ENCODE assay signal across 28 mouse cellular contexts in genomic region chr2:154686819-154687218, GRCm38 (mm10). TPM values are rescaled to one million over a fixed set of nuclear protein-coding genes. Genes with fewer than 3 reads are reported as not detected.
DNase-seq lines count a peak whose midpoint lies in the region; ATAC-seq and TF ChIP-seq lines count a peak whose summit lies in the region.
"Had no signal": no experiment of that assay in that cellular context is flagged by ENCODE, and none has a peak within 500 bp of the region (broad histone marks: within the 10 kb centered on the region; RNA-seq: fewer than 3 reads in every experiment).

No protein-coding gene starts in this region.

- H3K27ac ChIP-seq in macrophage: peak overlapping the region; percentile 10
- no peak overlapping the region for H3K27ac ChIP-seq in intestine, postnatal 0 days (ENCODE audit: low read depth, low read length)
- H3K27ac ChIP-seq: embryonic facial prominence, embryonic 12.5 days; embryonic facial prominence, embryonic 15.5 days; gastrocnemius, adult 2 months; heart, adult 2 months; heart, embryonic 10.5 days; heart, embryonic 13.5 days; hindbrain, embryonic 13.5 days; intestine, embryonic 15.5 days had no signal

- peaks cover 100% of the 10 kb centered on the region for H3K79me2 ChIP-seq in macrophage (ENCODE audit: inconsistent target)

- ATAC-seq in common myeloid progenitor, adult 5-6 weeks (replicated peaks; ENCODE audit: low read depth, poor library complexity, severe bottlenecking): peak; percentile 71
- ATAC-seq in intestine, postnatal 0 days: no peak
- ATAC-seq: forebrain, embryonic 14.5 days; forebrain, postnatal 0 days; hindbrain, embryonic 16.5 days; intestine, embryonic 15.5 days had no signal

- H3K9me3 ChIP-seq in intestine, postnatal 0 days (ENCODE audit: control insufficient read depth): no peaks in the 10 kb centered on the region
- H3K9me3 ChIP-seq: embryonic facial prominence, embryonic 12.5 days; embryonic facial prominence, embryonic 15.5 days; G1E; heart, embryonic 10.5 days; heart, embryonic 13.5 days; hindbrain, embryonic 13.5 days; intestine, embryonic 15.5 days had no signal

- no peak overlapping the region for H3K4me2 ChIP-seq in intestine, postnatal 0 days (replicated peaks; ENCODE audit: low read depth)
- H3K4me2 ChIP-seq: embryonic facial prominence, embryonic 12.5 days; embryonic facial prominence, embryonic 15.5 days; heart, embryonic 13.5 days; hindbrain, embryonic 13.5 days; intestine, embryonic 15.5 days had no signal

- H3K4me1 ChIP-seq in intestine, postnatal 0 days (replicated peaks; ENCODE audit: control insufficient read depth, insufficient read depth, low read length): no peaks in the 10 kb centered on the region; the same call in 1 of the 2 replicates

- no peak for TF ChIP-seq CTCF in intestine, postnatal 0 days (IDR thresholded peaks at IDR 0.05; ENCODE audit: low read depth)

- no peaks in the 10 kb centered on the region for H3K27me3 ChIP-seq in intestine, postnatal 0 days (replicated peaks; ENCODE audit: control insufficient read depth, insufficient read depth, low read length)
- H3K27me3 ChIP-seq: CH12.LX; embryonic facial prominence, embryonic 12.5 days; embryonic facial prominence, embryonic 15.5 days; heart, embryonic 13.5 days; hindbrain, embryonic 13.5 days; intestine, embryonic 15.5 days had no signal

- H3K36me3 ChIP-seq in macrophage (ENCODE audit: inconsistent target): peaks cover 39% of the 10 kb centered on the region
- peaks cover 36% of the 10 kb centered on the region for H3K36me3 ChIP-seq in intestine, postnatal 0 days (ENCODE audit: control insufficient read depth, insufficient read depth)

- H3K9ac ChIP-seq in intestine, postnatal 0 days (ENCODE audit: low read depth, low read length): no peak overlapping the region
- H3K9ac ChIP-seq: embryonic facial prominence, embryonic 12.5 days; embryonic facial prominence, embryonic 15.5 days; forebrain, postnatal 0 days; heart, embryonic 13.5 days; hindbrain, embryonic 13.5 days; intestine, embryonic 15.5 days had no signal

- 0% methylated on average over 3 of the region's 3 CpGs for WGBS in macrophage (ENCODE audit: missing documents)
- WGBS in intestine, postnatal 0 days: 72% methylated on average over 3 of the region's 3 CpGs

- peak; percentile 20 for DNase-seq in 416B (ENCODE audit: low read depth)
- DNase-seq in left cerebral cortex, adult 9 months (ENCODE audit: low spot score in 2 of 2): no peak
- DNase-seq in cerebellum, adult 18-20 months: no peak
- DNase-seq: adrenal gland, adult 2 months; adrenal gland, postnatal 14 days; B cell, adult 2 months; cerebellum, adult 11-12 months; cerebellum, adult 9-10 months; cerebellum, postnatal 14 days; forebrain, postnatal 0 days; gastrocnemius, adult 2 months; gastrocnemius, postnatal 25 days; heart, adult 2 months; heart, postnatal 14 days; heart, postnatal 4 days had no signal

- no peak overlapping the region for H3K4me3 ChIP-seq in macrophage (ENCODE audit: inconsistent target)
- no peak overlapping the region for H3K4me3 ChIP-seq in intestine, postnatal 0 days (ENCODE audit: low read depth, low read length)
- H3K4me3 ChIP-seq: embryonic facial prominence, embryonic 12.5 days; embryonic facial prominence, embryonic 15.5 days; gastrocnemius, adult 2 months; heart, adult 2 months; heart, embryonic 10.5 days; heart, embryonic 13.5 days; hindbrain, embryonic 13.5 days; intestine, embryonic 15.5 days had no signal

RNA-seq across cellular contexts. Expression of gene Chmp4b, which starts 35.3 kb away (rescaled TPM):
- total RNA-seq in common myeloid progenitor, adult 5-6 weeks (2017): 99.8 and 109 TPM in 2 replicates
- 100 to 1,000 TPM in 8 of 26 experiments, 10 to 100 TPM in 18; 42.4 to 191 (median 87.5) TPM for total RNA-seq in macrophage (2018; cell fraction: chromatin; rRNA removed)
- total RNA-seq in macrophage (2018; cell fraction: cytosol; rRNA removed): 100 to 1,000 TPM; 304 to 534 (median 451) TPM
- total RNA-seq in macrophage (2018; cell fraction: nucleus; rRNA removed): 100 to 1,000 TPM in 24 of 26 experiments, 10 to 100 TPM in 2; 82.1 to 276 (median 202) TPM
- polyA plus RNA-seq in macrophage (2018): 337 to 461 TPM (median 343 TPM) in 3 replicates
- 60.8 and 62.4 TPM in 2 replicates for polyA plus RNA-seq in intestine, postnatal 0 days (2015; fragmentation: Nextera tagmentation; extraction: Ambion mirVana)
